Mouse (Mus musculus) testis, adult 2 months (tissue): ENCODE measurements around the gene Gm5475.

Experiments used
- CTCF ChIP-seq: fragments of 200-500 bp; IDR thresholded peaks from 2 replicates; pipeline ENCODE4 v1.5.1; 2012; ENCODE audit warnings: low read depth, mild to moderate bottlenecking, inconsistent platforms, low read length, moderate library complexity; ENCODE audit not compliant: control insufficient read depth, insufficient read depth, insufficient replicate concordance
- POLR2A ChIP-seq: fragments of 200-500 bp; IDR thresholded peaks from 2 replicates; pipeline ENCODE4 v1.6.1; 2012; ENCODE audit warnings: low read depth, mild to moderate bottlenecking, inconsistent platforms, low read length, moderate library complexity; ENCODE audit not compliant: control insufficient read depth

- TF ChIP-seq CTCF (no peak), POLR2A (no peak)
Observed at GRCm38 (mm10) chr15:100395561-100395960, 26.4 kb upstream of the Gm5475 start.
